Mouse (Mus musculus) C2C12 (cell line): ENCODE data around the gene Mavs. TPM values are rescaled to one million over a fixed set of nuclear protein-coding genes. Genes with fewer than 3 reads are reported as not detected.

Source experiments
- H3K27me3 ChIP-seq: one replicate; pipeline ENCODE4 v1.6.1; 2011; ENCODE audit not compliant: control insufficient read depth, insufficient read depth, insufficient read length
- H3K36me3 ChIP-seq: one replicate; pipeline ENCODE4 v1.6.1; 2011; ENCODE audit not compliant: control insufficient read depth, insufficient read depth
- H3K4me3 ChIP-seq: one replicate; pipeline ENCODE4 v1.5.1; 2011; ENCODE audit warnings: mild to moderate bottlenecking, control low read depth; ENCODE audit not compliant: poor library complexity, insufficient read depth, severe bottlenecking
- H3K79me2 ChIP-seq: one replicate; pipeline ENCODE4 v1.6.1; 2011; ENCODE audit not compliant: control insufficient read depth, insufficient read depth
- H3K79me3 ChIP-seq: one replicate; pipeline ENCODE4 v1.6.1; 2011; ENCODE audit warnings: low read depth, control low read depth
- H3ac ChIP-seq: one replicate; pipeline ENCODE3; 2011; ENCODE audit warnings: low read depth; ENCODE audit not compliant: control insufficient read depth, insufficient read length
- CEBPB ChIP-seq: IDR thresholded peaks from one replicate; pipeline ENCODE4 v1.6.1; 2011; ENCODE audit warnings: low read depth, mild to moderate bottlenecking, control low read depth, moderate library complexity
- CTCF ChIP-seq: IDR thresholded peaks from one replicate; pipeline ENCODE4 v1.5.1; 2011; ENCODE audit not compliant: control insufficient read depth, insufficient read depth, insufficient read length
- FOSL1 ChIP-seq: IDR thresholded peaks from one replicate; pipeline ENCODE4 v1.8.0; 2011; ENCODE audit warnings: mild to moderate bottlenecking, low read length; ENCODE audit not compliant: poor library complexity, insufficient read depth, severe bottlenecking
- MAX ChIP-seq: IDR thresholded peaks from one replicate; pipeline ENCODE4 v1.6.1; 2011; ENCODE audit warnings: mild to moderate bottlenecking, control low read depth
- MYOD1 ChIP-seq: IDR thresholded peaks from one replicate; pipeline ENCODE4 v1.6.1; 2011; ENCODE audit warnings: low read depth; ENCODE audit not compliant: control insufficient read depth, insufficient read length
- MYOG ChIP-seq: IDR thresholded peaks from one replicate; pipeline ENCODE4 v1.6.1; 2011; ENCODE audit not compliant: control insufficient read depth, insufficient read length; ENCODE audit errors: extremely low read depth
- USF1 ChIP-seq: IDR thresholded peaks from one replicate; pipeline ENCODE4 v1.6.1; 2011; ENCODE audit warnings: low read depth, mild to moderate bottlenecking, control low read depth, moderate library complexity
- polyA plus RNA-seq: library from polyadenylated mRNA; unstranded; fragments of >200 nt; fragmentation: generic; extraction: Trizol; gene quantifications from one replicate; pipeline ENCODE4 v1.2.1, GENCODE M21; 2012; ENCODE audit warnings: missing spikeins

Mavs gene
- polyA plus RNA-seq, 1 experiment, result 19.1 TPM

GRCm38 (mm10) chr2:131255738-131256137, 21.9 kb downstream of the Mavs start:
- no peak overlapping the region for H3ac ChIP-seq
- no peaks in the 10 kb centered on the region for H3K27me3 ChIP-seq
- H3K79me2 ChIP-seq, result no peaks in the 10 kb centered on the region
- H3K79me3 ChIP-seq, result no peaks in the 10 kb centered on the region
- TF ChIP-seq MYOD1 (no peak), USF1 (no peak), MAX (no peak), FOSL1 (no peak), CTCF (no peak), MYOG (no peak), CEBPB (no peak)
- H3K36me3 ChIP-seq, result no peaks in the 10 kb centered on the region
- no peak overlapping the region for H3K4me3 ChIP-seq

- Histone ChIP-seq H3K36me3 (no peaks in the 10 kb centered on the region), H3K79me3 (peaks cover 6% of the 10 kb centered on the region), H3K27me3 (no peaks in the 10 kb centered on the region), H3K79me2 (peaks cover 11% of the 10 kb centered on the region), H3K4me3 (no peak overlapping the region), H3ac (no peak overlapping the region)
- TF ChIP-seq MAX, result no peak
Measured at GRCm38 (mm10) chr2:131258693-131259092, 24.8 kb downstream of the Mavs start.

- H3K27me3 ChIP-seq, result no peaks in the 10 kb centered on the region
- H3K4me3 ChIP-seq, result no peak overlapping the region
- TF ChIP-seq MYOG (no peak), FOSL1 (no peak), MYOD1 (no peak), USF1 (no peak), CTCF (no peak), CEBPB (no peak), MAX (no peak)
- peaks cover 27% of the 10 kb centered on the region for H3K79me3 ChIP-seq
- peaks cover 31% of the 10 kb centered on the region for H3K79me2 ChIP-seq
- no peaks in the 10 kb centered on the region for H3K36me3 ChIP-seq
- H3ac ChIP-seq, result no peak overlapping the region
Measured at GRCm38 (mm10) chr2:131260544-131261307, 26.9 kb downstream of the Mavs start.

- Histone ChIP-seq H3K4me3 (peak overlapping the region; percentile 70), H3ac (peak overlapping the region; percentile 66)
- no peak for TF ChIP-seq MAX
- TF ChIP-seq CTCF, result no peak
- TF ChIP-seq CEBPB, result no peak
- no peak for TF ChIP-seq FOSL1
- TF ChIP-seq MYOG, result no peak
Measured at GRCm38 (mm10) chr2:131261481-131262212, 27.8 kb downstream of the Mavs start.

GRCm38 (mm10) chr2:131262213-131262672, 28.4 kb downstream of the Mavs start, which contains the start of gene Pank2:
Gene Pank2, plus strand, starts transcription at chr2:131262495.
- TF ChIP-seq MAX, result no peak
- no peak for TF ChIP-seq CEBPB
- TF ChIP-seq MYOG, result no peak
- no peak for TF ChIP-seq FOSL1
- Histone ChIP-seq H3K36me3 (no peaks in the 10 kb centered on the region), H3K4me3 (peak within 1 kb of the TSS; percentile 70), H3K27me3 (no peaks in the 10 kb centered on the region), H3K79me2 (peaks cover 46% of the 10 kb centered on the region), H3K79me3 (peaks cover 41% of the 10 kb centered on the region), H3ac (peak within 1 kb of the TSS; percentile 91)

More at GRCm38 (mm10) chr2:131261481-131262212, 27.8 kb downstream of the Mavs start:
- Histone ChIP-seq H3K79me3 (peaks cover 35% of the 10 kb centered on the region), H3K79me2 (peaks cover 40% of the 10 kb centered on the region), H3K27me3 (no peaks in the 10 kb centered on the region), H3K36me3 (no peaks in the 10 kb centered on the region)
